Mouse (Mus musculus) myocyte (in vitro differentiated cells): Measurements from ENCODE around the gene Cd300a. TPM values are rescaled to one million over a fixed set of nuclear protein-coding genes. Genes with fewer than 3 reads are reported as not detected.

Experiments used
- H3K27me3 ChIP-seq: one replicate; pipeline ENCODE4 v1.6.1; 2011; ENCODE audit not compliant: control insufficient read depth, insufficient read depth, insufficient read length
- H3K36me3 ChIP-seq: one replicate; pipeline ENCODE4 v1.6.1; 2011; ENCODE audit not compliant: control insufficient read depth, insufficient read depth
- H3K4me2 ChIP-seq: one replicate; pipeline ENCODE4 v1.6.1; 2011; ENCODE audit warnings: low read depth, control low read depth
- H3K4me3 ChIP-seq: one replicate; pipeline ENCODE4 v1.5.1; 2011; ENCODE audit warnings: mild to moderate bottlenecking, control low read depth, moderate library complexity
- H3K79me2 ChIP-seq: one replicate; pipeline ENCODE4 v1.6.1; 2011; ENCODE audit not compliant: control insufficient read depth, insufficient read depth
- H3ac ChIP-seq: one replicate; pipeline ENCODE4 v1.6.1; 2011; ENCODE audit not compliant: control insufficient read depth, insufficient read length
- CEBPB ChIP-seq: IDR thresholded peaks from 2 replicates; pipeline ENCODE4 v1.6.1; 2011; ENCODE audit warnings: mild to moderate bottlenecking, moderate library complexity; ENCODE audit not compliant: poor library complexity, insufficient read depth, severe bottlenecking
- E2F4 ChIP-seq: IDR thresholded peaks from one replicate; pipeline ENCODE4 v1.6.1; 2011; ENCODE audit warnings: mild to moderate bottlenecking, control low read depth, moderate library complexity; ENCODE audit not compliant: insufficient read depth
- MAX ChIP-seq: IDR thresholded peaks from one replicate; pipeline ENCODE4 v1.6.1; 2011; ENCODE audit warnings: low read depth, mild to moderate bottlenecking, control low read depth
- MYOD1 ChIP-seq, 3 experiments: IDR thresholded peaks; one replicate each; pipeline ENCODE4 v1.6.1; 2011; ENCODE audit warnings: control low read depth in 2 of 3, low read depth in 2 of 3, mild to moderate bottlenecking in 2 of 3, moderate library complexity in 1 of 3; ENCODE audit not compliant: insufficient read length in 2 of 3, control insufficient read depth in 1 of 3
- MYOG ChIP-seq, 3 experiments: IDR thresholded peaks; one replicate each; pipeline ENCODE4 v1.6.1; 2011; ENCODE audit warnings: control low read depth in 2 of 3, low read depth in 2 of 3, mild to moderate bottlenecking in 2 of 3; ENCODE audit not compliant: insufficient read length in 2 of 3, control insufficient read depth in 1 of 3, insufficient read depth in 1 of 3
- POLR2A ChIP-seq: IDR thresholded peaks from one replicate; pipeline ENCODE4 v1.6.1; 2011; ENCODE audit warnings: low read depth, mild to moderate bottlenecking, control low read depth, moderate library complexity; ENCODE audit not compliant: insufficient read length
- POLR2AphosphoS2 ChIP-seq: IDR thresholded peaks from one replicate; pipeline ENCODE4 v1.6.1; 2011; ENCODE audit warnings: low read depth, control low read depth; ENCODE audit not compliant: insufficient read length
- REST ChIP-seq: IDR thresholded peaks from one replicate; pipeline ENCODE4 v1.6.1; 2011; ENCODE audit warnings: mild to moderate bottlenecking, control low read depth, moderate library complexity; ENCODE audit not compliant: insufficient read depth, insufficient read length
- SRF ChIP-seq: IDR thresholded peaks from one replicate; pipeline ENCODE4 v1.6.1; 2011; ENCODE audit warnings: low read depth; ENCODE audit not compliant: control insufficient read depth, insufficient read length
- TCF12 ChIP-seq: IDR thresholded peaks from one replicate; pipeline ENCODE4 v1.6.1; 2011; ENCODE audit warnings: mild to moderate bottlenecking, control low read depth; ENCODE audit not compliant: poor library complexity, insufficient read depth, severe bottlenecking
- TCF3 ChIP-seq: IDR thresholded peaks from one replicate; pipeline ENCODE4 v1.6.1; 2011; ENCODE audit warnings: low read depth, control low read depth; ENCODE audit not compliant: insufficient read length
- USF1 ChIP-seq: IDR thresholded peaks from one replicate; pipeline ENCODE4 v1.6.1; 2011; ENCODE audit warnings: low read depth, mild to moderate bottlenecking, control low read depth, moderate library complexity
- polyA plus RNA-seq: library from polyadenylated mRNA; unstranded; fragments of >200 nt; fragmentation: generic; extraction: Trizol; gene quantifications from one replicate; pipeline ENCODE4 v1.2.1, GENCODE M21; 2012; ENCODE audit warnings: missing spikeins

Cd300a gene
- polyA plus RNA-seq, 1 experiment: 0.40 TPM

- no peak overlapping the region for H3K4me3 ChIP-seq
- no peaks in the 10 kb centered on the region for H3K36me3 ChIP-seq
- TF ChIP-seq POLR2A (no peak), CEBPB (no peak), SRF (no peak), E2F4 (no peak), POLR2AphosphoS2 (no peak), USF1 (no peak), MAX (no peak), MYOG (IDR thresholded peaks at IDR 0.05; ENCODE audit: control insufficient read depth in 1 of 3, insufficient read depth in 1 of 3, insufficient read length in 2 of 3, low read depth in 2 of 3) (no peak), TCF12 (no peak), MYOD1 (IDR thresholded peaks at IDR 0.05; ENCODE audit: control insufficient read depth in 1 of 3, insufficient read length in 2 of 3, low read depth in 2 of 3) (no peak), TCF3 (no peak), REST (no peak)
- no peak overlapping the region for H3K4me2 ChIP-seq
- H3K27me3 ChIP-seq: no peaks in the 10 kb centered on the region
- no peak overlapping the region for H3ac ChIP-seq
- no peaks in the 10 kb centered on the region for H3K79me2 ChIP-seq
These were observed 32.6 kb downstream of the Cd300a start for GRCm38 (mm10) chr11:114922439-114922838.

GRCm38 (mm10) chr11:114923961-114924360 is 34.1 kb downstream of the Cd300a start:
- Histone ChIP-seq H3K4me2 (no peak overlapping the region), H3K4me3 (no peak overlapping the region), H3K36me3 (no peaks in the 10 kb centered on the region), H3K79me2 (no peaks in the 10 kb centered on the region), H3K27me3 (no peaks in the 10 kb centered on the region), H3ac (no peak overlapping the region)
- TF ChIP-seq USF1: no peak
- TF ChIP-seq POLR2AphosphoS2: no peak
- no peak for TF ChIP-seq TCF3
- no peak for TF ChIP-seq TCF12
- no peak for TF ChIP-seq POLR2A

GRCm38 (mm10) chr11:114929581-114929980 is 39.7 kb downstream of the Cd300a start:
- TF ChIP-seq E2F4: no peak
- no peak for TF ChIP-seq MYOD1 (IDR thresholded peaks at IDR 0.05; ENCODE audit: control insufficient read depth in 1 of 3, insufficient read length in 2 of 3, low read depth in 2 of 3)
- TF ChIP-seq POLR2AphosphoS2: no peak
- TF ChIP-seq USF1: no peak
- TF ChIP-seq MYOG (IDR thresholded peaks at IDR 0.05; ENCODE audit: control insufficient read depth in 1 of 3, insufficient read depth in 1 of 3, insufficient read length in 2 of 3, low read depth in 2 of 3): no peak
- TF ChIP-seq CEBPB: no peak
- no peak for TF ChIP-seq REST
- TF ChIP-seq POLR2A: no peak
- TF ChIP-seq SRF: no peak
- TF ChIP-seq MAX: no peak
- no peak for TF ChIP-seq TCF12
- no peak for TF ChIP-seq TCF3
- Histone ChIP-seq H3K36me3 (no peaks in the 10 kb centered on the region), H3ac (no peak overlapping the region), H3K4me3 (no peak overlapping the region), H3K27me3 (no peaks in the 10 kb centered on the region), H3K79me2 (no peaks in the 10 kb centered on the region), H3K4me2 (peak overlapping the region; percentile 68)

- H3K4me2 ChIP-seq: no peak overlapping the region
- no peaks in the 10 kb centered on the region for H3K27me3 ChIP-seq
- TF ChIP-seq MAX (no peak), E2F4 (no peak), SRF (no peak), MYOG (IDR thresholded peaks at IDR 0.05; ENCODE audit: control insufficient read depth in 1 of 3, insufficient read depth in 1 of 3, insufficient read length in 2 of 3, low read depth in 2 of 3) (no peak), REST (no peak), POLR2AphosphoS2 (no peak), TCF12 (no peak), POLR2A (no peak), USF1 (no peak), CEBPB (no peak), TCF3 (no peak)
- no peak overlapping the region for H3K4me3 ChIP-seq
- no peaks in the 10 kb centered on the region for H3K79me2 ChIP-seq
- no peaks in the 10 kb centered on the region for H3K36me3 ChIP-seq
- H3ac ChIP-seq: no peak overlapping the region
These were observed 41.2 kb downstream of the Cd300a start for GRCm38 (mm10) chr11:114931041-114931440.

GRCm38 (mm10) chr11:114933591-114933990 is 43.8 kb downstream of the Cd300a start:
- H3K4me3 ChIP-seq: no peak overlapping the region
- no peaks in the 10 kb centered on the region for H3K36me3 ChIP-seq
- TF ChIP-seq MAX (no peak), POLR2AphosphoS2 (no peak), MYOD1 (IDR thresholded peaks at IDR 0.05; ENCODE audit: control insufficient read depth in 1 of 3, insufficient read length in 2 of 3, low read depth in 2 of 3) (no peak), MYOG (IDR thresholded peaks at IDR 0.05; ENCODE audit: control insufficient read depth in 1 of 3, insufficient read depth in 1 of 3, insufficient read length in 2 of 3, low read depth in 2 of 3) (no peak), REST (no peak), TCF12 (no peak), CEBPB (no peak), POLR2A (no peak), E2F4 (no peak), SRF (no peak), USF1 (no peak), TCF3 (no peak)
- H3ac ChIP-seq: no peak overlapping the region
- H3K4me2 ChIP-seq: peak overlapping the region; percentile 13
- H3K27me3 ChIP-seq: no peaks in the 10 kb centered on the region
- H3K79me2 ChIP-seq: no peaks in the 10 kb centered on the region
